Mouse (Mus musculus) MEL (cell line): ENCODE measurements around the gene Fgr. TPM values are rescaled to one million over a fixed set of nuclear protein-coding genes. Genes with fewer than 3 reads are reported as not detected.

Source experiments
- DNase-seq: peaks from one replicate; pipeline ENCODE4 v3.0.0; 2011; ENCODE audit warnings: low read depth, low spot score
- H3K27ac ChIP-seq: 2 replicates; pipeline ENCODE4 v1.5.1; 2012; ENCODE audit warnings: low read depth, mild to moderate bottlenecking, control low read depth, low read length, moderate library complexity; ENCODE audit not compliant: control insufficient read depth
- H3K27me3 ChIP-seq, 2 experiments: fragments of 150-350 bp in 1 of 2; sonication (generic) in 1 of 2; 2 replicates each; pipeline ENCODE4 v1.6.1; 2012; ENCODE audit warnings: low read length in 2 of 2, mild to moderate bottlenecking in 2 of 2, improper control_type of control experiment in 1 of 2, moderate library complexity in 1 of 2; ENCODE audit not compliant: insufficient read depth in 2 of 2, control insufficient read depth in 1 of 2
- H3K36me3 ChIP-seq, 2 experiments: 2 replicates each; pipeline ENCODE4 v1.6.1; 2012 to 2014; ENCODE audit warnings: low read length in 2 of 2, improper control_type of control experiment in 1 of 2, inconsistent platforms in 1 of 2, mild to moderate bottlenecking in 1 of 2; ENCODE audit not compliant: insufficient read depth in 2 of 2, control insufficient read depth in 1 of 2
- H3K4me1 ChIP-seq, 2 experiments: fragments of 150-350 bp in 1 of 2; sonication (generic) in 1 of 2; 2 replicates each; pipeline ENCODE4 v1.6.1; 2012; ENCODE audit warnings: low read length in 2 of 2, improper control_type of control experiment in 1 of 2, mild to moderate bottlenecking in 1 of 2; ENCODE audit not compliant: insufficient read depth in 2 of 2, control insufficient read depth in 1 of 2
- H3K4me3 ChIP-seq, 2 experiments: fragments of 150-350 bp in 1 of 2; sonication (generic) in 1 of 2; 2 replicates each; pipeline ENCODE4 v1.5.1; 2012; ENCODE audit warnings: low read depth in 2 of 2, low read length in 2 of 2, mild to moderate bottlenecking in 2 of 2, moderate library complexity in 2 of 2, control low read depth in 1 of 2, improper control_type of control experiment in 1 of 2; ENCODE audit not compliant: control insufficient read depth in 1 of 2, insufficient read depth in 1 of 2
- H3K79me2 ChIP-seq: 2 replicates; pipeline ENCODE4 v1.6.1; 2012; ENCODE audit warnings: mild to moderate bottlenecking, low read length, moderate library complexity; ENCODE audit not compliant: control insufficient read depth, poor library complexity, insufficient read depth
- H3K9ac ChIP-seq: 2 replicates; pipeline ENCODE4 v1.6.1; 2012; ENCODE audit warnings: low read depth, mild to moderate bottlenecking, control low read depth, low read length, moderate library complexity; ENCODE audit not compliant: control insufficient read depth, poor library complexity, severe bottlenecking
- H3K9me3 ChIP-seq: fragments of 150-350 bp; sonication (generic); replicated peaks from 2 replicates; pipeline ENCODE4 v1.6.1; 2012; ENCODE audit warnings: mild to moderate bottlenecking, low read length, improper control_type of control experiment, moderate library complexity; ENCODE audit not compliant: insufficient read depth
- CHD1 ChIP-seq: IDR thresholded peaks from 2 replicates; pipeline ENCODE4 v1.6.1; 2012; ENCODE audit warnings: low read depth, mild to moderate bottlenecking, inconsistent platforms, low read length, improper control_type of control experiment
- CHD2 ChIP-seq: IDR thresholded peaks from 2 replicates; pipeline ENCODE4 v1.6.1; 2011; ENCODE audit warnings: low read length, improper control_type of control experiment
- CTCF ChIP-seq, 3 experiments: IDR thresholded peaks in 2 of 3; conservative IDR thresholded peaks in 1 of 3; 2 replicates each; pipeline ENCODE4 v1.5.1; 2011 to 2012; ENCODE audit warnings: low read length in 3 of 3, low read depth in 2 of 3, mild to moderate bottlenecking in 2 of 3, improper control_type of control experiment in 1 of 3, inconsistent platforms in 1 of 3, mixed read lengths in 1 of 3, moderate library complexity in 1 of 3; ENCODE audit not compliant: control insufficient read depth in 1 of 3, insufficient read depth in 1 of 3, poor library complexity in 1 of 3, severe bottlenecking in 1 of 3
- ETS1 ChIP-seq: IDR thresholded peaks from 2 replicates; pipeline ENCODE4 v1.6.1; 2012; ENCODE audit warnings: low read depth, mild to moderate bottlenecking, inconsistent platforms, low read length, improper control_type of control experiment, moderate library complexity
- GABPA ChIP-seq: IDR thresholded peaks from 2 replicates; pipeline ENCODE4 v1.6.1; 2012; ENCODE audit warnings: low read depth, mild to moderate bottlenecking, inconsistent platforms, low read length, improper control_type of control experiment, moderate library complexity
- HCFC1 ChIP-seq: IDR thresholded peaks from 2 replicates; pipeline ENCODE4 v1.6.1; 2012; ENCODE audit warnings: low read depth, mild to moderate bottlenecking, inconsistent platforms, low read length, improper control_type of control experiment, moderate library complexity
- MAX ChIP-seq: IDR thresholded peaks from 2 replicates; pipeline ENCODE4 v1.6.1; 2011; ENCODE audit warnings: low read length, improper control_type of control experiment
- MEF2A ChIP-seq: IDR thresholded peaks from 2 replicates; pipeline ENCODE4 v1.6.1; 2014; ENCODE audit warnings: low read depth, mild to moderate bottlenecking, inconsistent platforms, low read length, improper control_type of control experiment; ENCODE audit not compliant: poor library complexity, insufficient replicate concordance, severe bottlenecking; ENCODE audit errors: extremely low read depth
- MXI1 ChIP-seq: IDR thresholded peaks from 2 replicates; pipeline ENCODE4 v1.6.1; 2011; ENCODE audit warnings: mild to moderate bottlenecking, low read depth, low read length, improper control_type of control experiment
- MYC ChIP-seq: IDR thresholded peaks from 2 replicates; pipeline ENCODE4 v1.6.1; 2011; ENCODE audit warnings: low read depth, mild to moderate bottlenecking, low read length, improper control_type of control experiment, moderate library complexity
- NELFE ChIP-seq: IDR thresholded peaks from 2 replicates; pipeline ENCODE4 v1.6.1; 2011; ENCODE audit warnings: low read depth, low read length, improper control_type of control experiment
- POLR2A ChIP-seq, 2 experiments: IDR thresholded peaks; 2 replicates each; pipeline ENCODE4 v1.6.1; 2011 to 2012; ENCODE audit warnings: low read length in 2 of 2, mild to moderate bottlenecking in 2 of 2, control low read depth in 1 of 2, improper control_type of control experiment in 1 of 2, low read depth in 1 of 2, moderate library complexity in 1 of 2; ENCODE audit not compliant: control insufficient read depth in 1 of 2, insufficient read depth in 1 of 2, poor library complexity in 1 of 2
- POLR2AphosphoS2 ChIP-seq: IDR thresholded peaks from 2 replicates; pipeline ENCODE4 v1.6.1; 2011; ENCODE audit warnings: low read length, improper control_type of control experiment
- POLR2AphosphoS5 ChIP-seq: IDR thresholded peaks from 2 replicates; pipeline ENCODE4 v1.6.1; 2012; ENCODE audit warnings: low read depth, borderline replicate concordance, mild to moderate bottlenecking, inconsistent platforms, low read length, moderate library complexity, mixed read lengths
- RCOR1 ChIP-seq: IDR thresholded peaks from 2 replicates; pipeline ENCODE4 v1.6.1; 2012; ENCODE audit warnings: low read depth, mild to moderate bottlenecking, inconsistent platforms, low read length, improper control_type of control experiment
- SIN3A ChIP-seq: IDR thresholded peaks from 2 replicates; pipeline ENCODE4 v1.6.1; 2012; ENCODE audit warnings: low read length, improper control_type of control experiment, inconsistent platforms
- TAL1 ChIP-seq: IDR thresholded peaks from 2 replicates; pipeline ENCODE4 v1.6.1; 2012; ENCODE audit warnings: mild to moderate bottlenecking, inconsistent platforms, low read length, moderate library complexity, mixed read lengths
- TBP ChIP-seq: IDR thresholded peaks from 2 replicates; pipeline ENCODE4 v1.8.0; 2011; ENCODE audit warnings: low read depth, low read length, improper control_type of control experiment
- TCF12 ChIP-seq: IDR thresholded peaks from 2 replicates; pipeline ENCODE4 v1.6.1; 2014; ENCODE audit warnings: low read depth, mild to moderate bottlenecking, inconsistent platforms, low read length, improper control_type of control experiment, moderate library complexity
- ZC3H11A ChIP-seq: IDR thresholded peaks from 2 replicates; pipeline ENCODE4 v1.6.1; 2012; ENCODE audit warnings: low read depth, mild to moderate bottlenecking, inconsistent platforms, low read length, improper control_type of control experiment
- ZMIZ1 ChIP-seq: IDR thresholded peaks from 2 replicates; pipeline ENCODE4 v1.6.1; 2012; ENCODE audit warnings: low read depth, mild to moderate bottlenecking, inconsistent platforms, low read length, improper control_type of control experiment, moderate library complexity
- polyA plus RNA-seq, 2 experiments: library from polyadenylated mRNA; stranded (reverse) in 1 of 2; unstranded in 1 of 2; fragments of >175 nt in 1 of 2; fragments of >200 nt in 1 of 2; gene quantifications; 2 replicates each; pipeline versions ENCODE4 v1.2.1 to v1.2.4; 2012; ENCODE audit warnings: low replicate concordance in 2 of 2, low read depth in 1 of 2; ENCODE audit not compliant: insufficient read length in 2 of 2, insufficient read depth in 1 of 2, missing spikeins in 1 of 2
- total RNA-seq: library from RNA; depleted of rRNA; stranded (reverse); fragments of 300-350 nt; gene quantifications from 2 replicates; pipeline ENCODE4 v1.2.3, GENCODE M21; 2012

Fgr gene
- total and polyA plus RNA-seq, 3 experiments = not detected

DNA sequence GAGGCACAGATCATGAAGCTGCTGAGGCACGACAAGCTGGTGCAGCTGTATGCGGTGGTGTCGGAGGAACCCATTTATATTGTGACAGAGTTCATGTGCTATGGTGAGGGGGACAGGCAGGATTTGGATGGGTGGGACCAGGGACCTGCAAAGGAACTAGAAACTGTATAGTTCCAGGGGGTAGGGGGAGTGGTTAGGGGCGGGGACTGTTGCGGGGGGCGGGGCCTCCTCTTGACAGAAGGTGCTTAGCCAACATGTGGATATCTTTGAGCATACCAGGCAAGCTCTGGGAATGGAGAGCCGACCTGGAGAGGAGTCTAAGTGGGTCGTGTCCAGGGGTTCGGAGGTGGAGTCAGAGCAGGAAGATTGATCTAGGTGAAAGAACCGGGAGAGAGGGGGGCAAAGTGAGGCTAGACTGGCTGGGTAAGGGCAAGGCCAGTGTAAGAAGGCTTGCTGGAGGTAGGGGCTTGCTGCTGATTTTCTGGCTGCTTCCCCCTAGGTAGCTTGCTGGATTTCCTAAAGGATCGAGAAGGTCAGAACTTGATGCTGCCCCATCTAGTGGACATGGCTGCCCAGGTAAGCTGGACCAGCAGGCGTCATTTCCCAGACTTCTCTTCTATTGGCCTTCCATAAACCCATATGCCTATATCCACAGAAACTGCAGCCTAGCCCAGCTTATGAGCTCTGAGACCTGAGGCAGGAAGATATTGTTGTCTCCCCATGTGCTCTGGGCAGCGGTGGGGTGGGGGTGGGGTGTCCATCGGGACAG lies 23.8 kb downstream of the Fgr start:
- H3K4me3 ChIP-seq = no peak overlapping the region
- TF ChIP-seq CTCF (IDR thresholded peaks at IDR 0.05 in 2 of 3, conservative IDR thresholded peaks at IDR 0.05 in 1 of 3; ENCODE audit: control insufficient read depth in 1 of 3, insufficient read depth in 1 of 3, low read depth in 2 of 3, low read length in 3 of 3, poor library complexity in 1 of 3, severe bottlenecking in 1 of 3) (no peak), ZC3H11A (no peak), MAX (no peak), MXI1 (no peak), RCOR1 (no peak), SIN3A (no peak), ZMIZ1 (no peak), CHD2 (no peak), HCFC1 (no peak), TBP (no peak), TCF12 (no peak), NELFE (no peak), POLR2AphosphoS5 (no peak), TAL1 (no peak), MYC (no peak), MEF2A (no peak), POLR2AphosphoS2 (no peak), GABPA (no peak), ETS1 (no peak)
- TF ChIP-seq, all 39 proteins: peak for 0
- DNase-seq = peak; percentile 36
- H3K79me2 ChIP-seq = no peaks in the 10 kb centered on the region
- no peak overlapping the region for H3K9ac ChIP-seq
- no peaks in the 10 kb centered on the region for H3K4me1 ChIP-seq
- H3K27me3 ChIP-seq = peaks cover 0 to 3% of the 10 kb centered on the region in 2 experiments; a peak in 3 of 4 replicates
- no peak overlapping the region for H3K27ac ChIP-seq
- H3K36me3 ChIP-seq = no peaks in the 10 kb centered on the region
- H3K9me3 ChIP-seq = no peaks in the 10 kb centered on the region

GRCm38 (mm10) chr4:133002896-133003295 lies 29.0 kb downstream of the Fgr start:
- no peaks in the 10 kb centered on the region for H3K9me3 ChIP-seq
- TF ChIP-seq POLR2A (IDR thresholded peaks at IDR 0.05; ENCODE audit: control insufficient read depth in 1 of 2, insufficient read depth in 1 of 2, low read depth in 1 of 2, low read length in 2 of 2, poor library complexity in 1 of 2) = no peak
- TF ChIP-seq ETS1 = no peak
- TF ChIP-seq CHD1 = no peak
- no peak for TF ChIP-seq NELFE
- TF ChIP-seq CHD2 = no peak
- no peak for TF ChIP-seq TBP
- TF ChIP-seq TAL1 = no peak
- H3K9ac ChIP-seq = no peak overlapping the region
- no peaks in the 10 kb centered on the region for H3K79me2 ChIP-seq
- no peaks in the 10 kb centered on the region for H3K36me3 ChIP-seq
- H3K4me1 ChIP-seq = peaks cover 1 to 8% of the 10 kb centered on the region in 2 experiments; a peak in 2 of 4 replicates
- no peak overlapping the region for H3K27ac ChIP-seq
- peaks cover 0 to 3% of the 10 kb centered on the region in 2 experiments; a peak in 3 of 4 replicates for H3K27me3 ChIP-seq
- no peak overlapping the region for H3K4me3 ChIP-seq
- no peak for DNase-seq
